Mouse (Mus musculus): ENCODE measurements at regions not wholly inside any gene's neighbourhood (a gene's known extent, or its start where the extent isn't known, plus 50 kb on each side); places are given as distances from the start of the nearest gene placed in this dataset.

GRCm38 (mm10) chr2:174848981-174849681 lies 88.7 kb downstream of the Edn3 start:
- TF ChIP-seq POLR2A (IDR thresholded peaks at IDR 0.05; ENCODE audit: extremely low read depth, insufficient read depth, low read length) (no peak), CTCF (IDR thresholded peaks at IDR 0.05; ENCODE audit: low read depth, low read length) (no peak)
